Comparison of ENCODE assay signal across 14 mouse cellular contexts in genomic region chr11:22965503-22965902, GRCm38 (mm10). TPM values are rescaled to one million over a fixed set of nuclear protein-coding genes. Genes with fewer than 3 reads are reported as not detected.
DNase-seq lines count a peak whose midpoint lies in the region; ATAC-seq and TF ChIP-seq lines count a peak whose summit lies in the region.
"Had no signal": no experiment of that assay in that cellular context is flagged by ENCODE, and none has a peak within 500 bp of the region (broad histone marks: within the 10 kb centered on the region; RNA-seq: fewer than 3 reads in every experiment).

No protein-coding gene starts in this region.

- H3K27me3 ChIP-seq in heart, adult 2 months (ENCODE audit: control insufficient read depth, insufficient read depth, low read length), result no peaks in the 10 kb centered on the region
- no peaks in the 10 kb centered on the region for H3K27me3 ChIP-seq in heart, embryonic 11.5 days (ENCODE audit: control insufficient read depth, insufficient read depth, low read length)
- no peaks in the 10 kb centered on the region for H3K27me3 ChIP-seq in midbrain, embryonic 11.5 days (ENCODE audit: control insufficient read depth, insufficient read depth, low read length)
- H3K27me3 ChIP-seq in midbrain, embryonic 13.5 days, result no peaks in the 10 kb centered on the region
- H3K27me3 ChIP-seq in Patski, result no peaks in the 10 kb centered on the region
- H3K27me3 ChIP-seq in stomach, postnatal 0 days (ENCODE audit: control insufficient read depth, insufficient read depth, low read length), result no peaks in the 10 kb centered on the region
- H3K27me3 ChIP-seq in heart, embryonic 10.5 days (ENCODE audit: insufficient read depth, poor library complexity, severe bottlenecking), result no peaks in the 10 kb centered on the region
- H3K27me3 ChIP-seq: heart, embryonic 12.5 days; liver, embryonic 12.5 days had no signal

- peaks cover 1% of the 10 kb centered on the region for H3K4me1 ChIP-seq in heart, adult 2 months (ENCODE audit: control insufficient read depth, insufficient read depth, low read length)
- no peaks in the 10 kb centered on the region for H3K4me1 ChIP-seq in heart, embryonic 11.5 days (ENCODE audit: control insufficient read depth, insufficient read depth, low read length)
- no peaks in the 10 kb centered on the region for H3K4me1 ChIP-seq in midbrain, embryonic 11.5 days (ENCODE audit: control insufficient read depth, insufficient read depth, low read length)
- H3K4me1 ChIP-seq in midbrain, embryonic 13.5 days (replicated peaks), result no peaks in the 10 kb centered on the region
- no peaks in the 10 kb centered on the region for H3K4me1 ChIP-seq in stomach, postnatal 0 days (replicated peaks; ENCODE audit: control insufficient read depth, insufficient read depth)
- no peaks in the 10 kb centered on the region for H3K4me1 ChIP-seq in heart, embryonic 10.5 days
- H3K4me1 ChIP-seq: liver, embryonic 12.5 days had no signal

- no peak for DNase-seq in heart, adult 2 months
- DNase-seq in midbrain, embryonic 11.5 days (ENCODE audit: low spot score, missing footprints), result peak; percentile 69
- no peak for DNase-seq in Patski (ENCODE audit: low read depth, low spot score)
- no peak for DNase-seq in stomach, postnatal 0 days (ENCODE audit: low spot score)
- DNase-seq in cerebellum, postnatal 10 days, result no peak
- DNase-seq in heart, embryonic 10.5 days (ENCODE audit: low spot score), result no peak
- DNase-seq: cerebellum, adult 8-10 months; kidney, postnatal 25 days; spleen, adult 18-20 months had no signal

- H3K79me2 ChIP-seq in heart, adult 2 months (replicated peaks; ENCODE audit: control insufficient read depth, insufficient read depth, low read length), result no peaks in the 10 kb centered on the region

- no peak overlapping the region for H3K4me2 ChIP-seq in heart, embryonic 11.5 days
- H3K4me2 ChIP-seq in midbrain, embryonic 11.5 days, result no peak overlapping the region
- H3K4me2 ChIP-seq in midbrain, embryonic 13.5 days (replicated peaks), result no peak overlapping the region
- H3K4me2 ChIP-seq in stomach, postnatal 0 days (replicated peaks; ENCODE audit: low read depth), result no peak overlapping the region
- H3K4me2 ChIP-seq: heart, embryonic 12.5 days; liver, embryonic 12.5 days had no signal

- TF ChIP-seq POLR2A in heart, adult 2 months (IDR thresholded peaks at IDR 0.05; ENCODE audit: insufficient read depth, low read depth, low read length), result no peak

- 79% methylated on average over 4 of the region's 4 CpGs for WGBS in heart, adult 2 months
- 75% methylated on average over 4 of the region's 4 CpGs for WGBS in heart, embryonic 11.5 days (ENCODE audit: insufficient replicate concordance)
- 86% methylated on average over 4 of the region's 4 CpGs for WGBS in midbrain, embryonic 11.5 days
- 86% methylated on average over 4 of the region's 4 CpGs for WGBS in midbrain, embryonic 13.5 days
- WGBS in stomach, postnatal 0 days, result 68% methylated on average over 4 of the region's 4 CpGs
- 78% methylated on average over 4 of the region's 4 CpGs for WGBS in heart, embryonic 10.5 days

- in situ Hi-C loops in Patski (cut with MboI; ENCODE audit: low pct_unique_long_range_greater_than_20kb), result loop anchor here (5.0 to 10.0 kb wide), 3 partner anchors 271 to 741 kb away; no protein-coding TSS in a partner anchor

- H3K9me3 ChIP-seq in heart, embryonic 11.5 days (replicated peaks; ENCODE audit: control insufficient read depth, low read length), result peaks cover 5% of the 10 kb centered on the region; the same call in 1 of the 2 replicates
- peaks cover 5% of the 10 kb centered on the region; the same call in 1 of the 2 replicates for H3K9me3 ChIP-seq in midbrain, embryonic 11.5 days (ENCODE audit: control insufficient read depth, low read length)
- H3K9me3 ChIP-seq in midbrain, embryonic 13.5 days, result peaks cover 16% of the 10 kb centered on the region
- H3K9me3 ChIP-seq in stomach, postnatal 0 days (ENCODE audit: control insufficient read depth, low read length), result 0 out of 2 replicates have a peak, but pooled peaks cover 3% of the 10 kb centered on the region
- H3K9me3 ChIP-seq in heart, embryonic 10.5 days, result no peaks in the 10 kb centered on the region

- no peak overlapping the region for H3K9ac ChIP-seq in heart, adult 2 months (ENCODE audit: low read depth, low read length)
- no peak overlapping the region for H3K9ac ChIP-seq in heart, embryonic 11.5 days (ENCODE audit: low read depth, low read length)
- H3K9ac ChIP-seq in midbrain, embryonic 11.5 days (ENCODE audit: low read length), result no peak overlapping the region
- no peak overlapping the region for H3K9ac ChIP-seq in midbrain, embryonic 13.5 days (replicated peaks)
- no peak overlapping the region for H3K9ac ChIP-seq in stomach, postnatal 0 days (ENCODE audit: low read length)
- H3K9ac ChIP-seq: heart, embryonic 12.5 days; liver, embryonic 12.5 days had no signal

- CTCF ChIA-PET in Patski (lab: Charles Lee), result interaction anchor here (0.8 to 1.3 kb wide), 8 partner anchors 9 to 347 kb away, joined by 3 to 5 read pairs (median 3); no protein-coding TSS in a partner anchor

- POLR2A ChIA-PET in Patski (lab: Charles Lee), result no interaction called here

- intact Hi-C loops in heart, adult 2 months (cut with DNase I), result no loop called here

- H3K4me3 ChIP-seq in heart, adult 2 months, result no peak overlapping the region
- H3K4me3 ChIP-seq in heart, embryonic 11.5 days (ENCODE audit: low read depth, low read length), result no peak overlapping the region
- H3K4me3 ChIP-seq in midbrain, embryonic 11.5 days (ENCODE audit: low read depth, low read length), result no peak overlapping the region
- no peak overlapping the region for H3K4me3 ChIP-seq in midbrain, embryonic 13.5 days (replicated peaks)
- H3K4me3 ChIP-seq in stomach, postnatal 0 days (ENCODE audit: low read depth, low read length), result no peak overlapping the region
- no peak overlapping the region for H3K4me3 ChIP-seq in heart, embryonic 10.5 days
- H3K4me3 ChIP-seq: erythroblast, embryonic 14.5 days; heart, embryonic 12.5 days; liver, embryonic 12.5 days had no signal

- H3K36me3 ChIP-seq in heart, adult 2 months (ENCODE audit: control insufficient read depth, insufficient read depth, low read length), result no peaks in the 10 kb centered on the region
- peaks cover 2% of the 10 kb centered on the region; the same call in 1 of the 2 replicates for H3K36me3 ChIP-seq in heart, embryonic 11.5 days (ENCODE audit: control insufficient read depth, insufficient read depth, low read length)
- H3K36me3 ChIP-seq in midbrain, embryonic 11.5 days (ENCODE audit: control insufficient read depth, insufficient read depth, low read length), result no peaks in the 10 kb centered on the region
- peaks cover 18% of the 10 kb centered on the region for H3K36me3 ChIP-seq in midbrain, embryonic 13.5 days
- H3K36me3 ChIP-seq in stomach, postnatal 0 days (ENCODE audit: control insufficient read depth, insufficient read depth, low read length), result no peaks in the 10 kb centered on the region
- peaks cover 24% of the 10 kb centered on the region for H3K36me3 ChIP-seq in heart, embryonic 10.5 days

- TF ChIP-seq EP300 in heart, adult 2 months (IDR thresholded peaks at IDR 0.05; ENCODE audit: insufficient read depth, low read depth, low read length), result no peak
- no peak for TF ChIP-seq EP300 in stomach, postnatal 0 days (optimal IDR thresholded peaks at IDR 0.05)

- no peak for ATAC-seq in heart, embryonic 11.5 days (replicated peaks; ENCODE audit: insufficient number of reproducible peaks, low FRiP score, low TSS enrichment)
- no peak for ATAC-seq in midbrain, embryonic 11.5 days (ENCODE audit: low FRiP score)
- ATAC-seq in midbrain, embryonic 13.5 days, result no peak
- peak; percentile 94 for ATAC-seq in Patski
- ATAC-seq in stomach, postnatal 0 days (ENCODE audit: low FRiP score, low TSS enrichment), result no peak
- ATAC-seq: liver, embryonic 12.5 days had no signal

- peak; percentile 72 for TF ChIP-seq CTCF in heart, adult 2 months (IDR thresholded peaks at IDR 0.05)
- TF ChIP-seq CTCF in Patski (IDR thresholded peaks at IDR 0.05), result peak; percentile 67
- TF ChIP-seq CTCF in stomach, postnatal 0 days (IDR thresholded peaks at IDR 0.05; ENCODE audit: low read depth), result peak; percentile 62

- H3K27ac ChIP-seq in heart, adult 2 months, result no peak overlapping the region
- H3K27ac ChIP-seq in heart, embryonic 11.5 days (ENCODE audit: low read depth, low read length), result no peak overlapping the region
- no peak overlapping the region for H3K27ac ChIP-seq in midbrain, embryonic 11.5 days (ENCODE audit: low read depth, low read length)
- no peak overlapping the region for H3K27ac ChIP-seq in midbrain, embryonic 13.5 days
- H3K27ac ChIP-seq in stomach, postnatal 0 days (replicated peaks), result no peak overlapping the region
- no peak overlapping the region for H3K27ac ChIP-seq in heart, embryonic 10.5 days
- H3K27ac ChIP-seq: liver, embryonic 12.5 days had no signal

RNA-seq across cellular contexts. Expression of gene Zrsr1, which starts 6.3 kb away (rescaled TPM):
- 10 to 100 TPM; 15.1 to 22.0 TPM for total RNA-seq in heart, adult 2 months (2021)
- 4.6 and 7.2 TPM in 2 replicates for polyA plus RNA-seq in heart, adult 2 months (2012; rRNA removed)
- 2.2 and 3.1 TPM in 2 replicates for polyA plus RNA-seq in heart, embryonic 11.5 days (2014; fragmentation: Nextera tagmentation; extraction: Ambion mirVana)
- polyA plus RNA-seq in midbrain, embryonic 11.5 days (2014; fragmentation: Nextera tagmentation; extraction: Ambion mirVana), result 4.3 and 5.3 TPM in 2 replicates
- 5.8 and 6.7 TPM in 2 replicates for polyA plus RNA-seq in midbrain, embryonic 13.5 days (2015; fragmentation: Nextera tagmentation; extraction: Ambion mirVana)
- 23.6 TPM for polyA plus RNA-seq in Patski (2021)
- 2.0 and 2.2 TPM in 2 replicates for polyA plus RNA-seq in stomach, postnatal 0 days (2015; fragmentation: Nextera tagmentation; extraction: Ambion mirVana)
- 1.7 and 2.5 TPM in 2 replicates for polyA plus RNA-seq in heart, embryonic 10.5 days (2016; fragmentation: Nextera tagmentation; extraction: Ambion mirVana)

RNA-seq across cellular contexts. Expression of gene Gm28048, which starts 16.4 kb away (rescaled TPM):
- total RNA-seq in heart, adult 2 months (2021), result 1 to 10 TPM; 5.2 to 7.0 TPM
- 2.1 and 8.3 TPM in 2 replicates for polyA plus RNA-seq in heart, adult 2 months (2012; rRNA removed)
- 8.2 and 11.5 TPM in 2 replicates for polyA plus RNA-seq in heart, embryonic 11.5 days (2014; fragmentation: Nextera tagmentation; extraction: Ambion mirVana)
- polyA plus RNA-seq in midbrain, embryonic 11.5 days (2014; fragmentation: Nextera tagmentation; extraction: Ambion mirVana), result 5.2 and 5.6 TPM in 2 replicates
- polyA plus RNA-seq in midbrain, embryonic 13.5 days (2015; fragmentation: Nextera tagmentation; extraction: Ambion mirVana), result 2.7 and 4.4 TPM in 2 replicates
- 14.7 TPM for polyA plus RNA-seq in Patski (2021)
- polyA plus RNA-seq in stomach, postnatal 0 days (2015; fragmentation: Nextera tagmentation; extraction: Ambion mirVana), result 14.0 and 18.8 TPM in 2 replicates
- polyA plus RNA-seq in heart, embryonic 10.5 days (2016; fragmentation: Nextera tagmentation; extraction: Ambion mirVana), result 8.3 and 8.4 TPM in 2 replicates
- polyA plus RNA-seq: erythroblast, embryonic 14.5 days had no signal

RNA-seq across cellular contexts. Expression of gene Commd1, which starts 16.7 kb away (rescaled TPM):
- total RNA-seq in heart, adult 2 months (2021), result 100 to 1,000 TPM; 138 to 158 TPM
- polyA plus RNA-seq in heart, adult 2 months (2012; rRNA removed), result 26.7 and 40.1 TPM in 2 replicates
- 327 and 355 TPM in 2 replicates for polyA plus RNA-seq in heart, embryonic 11.5 days (2014; fragmentation: Nextera tagmentation; extraction: Ambion mirVana)
- 432 and 437 TPM in 2 replicates for polyA plus RNA-seq in midbrain, embryonic 11.5 days (2014; fragmentation: Nextera tagmentation; extraction: Ambion mirVana)
- polyA plus RNA-seq in midbrain, embryonic 13.5 days (2015; fragmentation: Nextera tagmentation; extraction: Ambion mirVana), result 307 and 311 TPM in 2 replicates
- polyA plus RNA-seq in Patski (2021), result 127 TPM
- polyA plus RNA-seq in stomach, postnatal 0 days (2015; fragmentation: Nextera tagmentation; extraction: Ambion mirVana), result 269 and 275 TPM in 2 replicates
- 331 and 363 TPM in 2 replicates for polyA plus RNA-seq in heart, embryonic 10.5 days (2016; fragmentation: Nextera tagmentation; extraction: Ambion mirVana)

RNA-seq across cellular contexts. Expression of gene Cct4, which starts 24.8 kb away (rescaled TPM):
- 100 to 1,000 TPM; 114 to 129 TPM for total RNA-seq in heart, adult 2 months (2021)
- 54.2 and 72.3 TPM in 2 replicates for polyA plus RNA-seq in heart, adult 2 months (2012; rRNA removed)
- 275 and 277 TPM in 2 replicates for polyA plus RNA-seq in heart, embryonic 11.5 days (2014; fragmentation: Nextera tagmentation; extraction: Ambion mirVana)
- 448 and 476 TPM in 2 replicates for polyA plus RNA-seq in midbrain, embryonic 11.5 days (2014; fragmentation: Nextera tagmentation; extraction: Ambion mirVana)
- 315 and 322 TPM in 2 replicates for polyA plus RNA-seq in midbrain, embryonic 13.5 days (2015; fragmentation: Nextera tagmentation; extraction: Ambion mirVana)
- polyA plus RNA-seq in Patski (2021), result 260 TPM
- polyA plus RNA-seq in stomach, postnatal 0 days (2015; fragmentation: Nextera tagmentation; extraction: Ambion mirVana), result 123 and 124 TPM in 2 replicates
- polyA plus RNA-seq in heart, embryonic 10.5 days (2016; fragmentation: Nextera tagmentation; extraction: Ambion mirVana), result 292 and 340 TPM in 2 replicates

RNA-seq across cellular contexts. Expression of gene Fam161a, which starts 41.8 kb away (rescaled TPM):
- total RNA-seq in heart, adult 2 months (2021), result 1 to 10 TPM; 1.9 to 2.3 TPM
- polyA plus RNA-seq in heart, adult 2 months (2012; rRNA removed), result 1.2 and 1.3 TPM in 2 replicates
- polyA plus RNA-seq in heart, embryonic 11.5 days (2014; fragmentation: Nextera tagmentation; extraction: Ambion mirVana), result 1.3 and 1.9 TPM in 2 replicates
- 3.8 and 4.0 TPM in 2 replicates for polyA plus RNA-seq in midbrain, embryonic 11.5 days (2014; fragmentation: Nextera tagmentation; extraction: Ambion mirVana)
- 4.8 and 5.0 TPM in 2 replicates for polyA plus RNA-seq in midbrain, embryonic 13.5 days (2015; fragmentation: Nextera tagmentation; extraction: Ambion mirVana)
- 3.0 TPM for polyA plus RNA-seq in Patski (2021)
- polyA plus RNA-seq in stomach, postnatal 0 days (2015; fragmentation: Nextera tagmentation; extraction: Ambion mirVana), result 3.0 and 3.2 TPM in 2 replicates
- 1.5 TPM in 2 replicates for polyA plus RNA-seq in heart, embryonic 10.5 days (2016; fragmentation: Nextera tagmentation; extraction: Ambion mirVana)
